Mouse (Mus musculus) hindbrain, embryonic 13.5 days (tissue): ENCODE results near the gene Stard3. TPM values are rescaled to one million over a fixed set of nuclear protein-coding genes. Genes with fewer than 3 reads are reported as not detected.

Experiments
- ATAC-seq: fragments of 200-750 bp; cut with Nextera tagmentation; 2 replicates; pipeline ENCODE4 v1.8.0; 2017; ENCODE audit warnings: moderate TSS enrichment; ENCODE audit not compliant: low FRiP score
- H3K27ac ChIP-seq: fragments of 300-500 bp; sonication (generic); 2 replicates; pipeline ENCODE4 v1.5.1; 2015; ENCODE audit warnings: inconsistent platforms, mild to moderate bottlenecking, moderate library complexity
- H3K27me3 ChIP-seq: fragments of 300-500 bp; sonication (generic); 2 replicates; pipeline ENCODE4 v1.6.1; 2015; ENCODE audit warnings: mild to moderate bottlenecking, inconsistent platforms
- H3K36me3 ChIP-seq: fragments of 300-500 bp; sonication (generic); 2 replicates; pipeline ENCODE4 v1.6.1; 2015; ENCODE audit warnings: mild to moderate bottlenecking, inconsistent platforms
- H3K4me1 ChIP-seq: fragments of 300-500 bp; sonication (generic); replicated peaks from 2 replicates; pipeline ENCODE4 v1.6.1; 2015; ENCODE audit warnings: inconsistent platforms
- H3K4me2 ChIP-seq: fragments of 300-500 bp; sonication (generic); 2 replicates; pipeline ENCODE4 v1.6.1; 2015; ENCODE audit warnings: inconsistent platforms, mild to moderate bottlenecking, moderate library complexity
- H3K4me3 ChIP-seq: fragments of 300-500 bp; sonication (generic); 2 replicates; pipeline ENCODE4 v1.5.1; 2015; ENCODE audit warnings: mild to moderate bottlenecking, inconsistent platforms
- H3K9ac ChIP-seq: fragments of 300-500 bp; sonication (generic); 2 replicates; pipeline ENCODE4 v1.6.1; 2015; ENCODE audit warnings: mild to moderate bottlenecking, inconsistent platforms
- H3K9me3 ChIP-seq: fragments of 300-500 bp; sonication (generic); 2 replicates; pipeline ENCODE4 v1.6.1; 2016; ENCODE audit warnings: inconsistent platforms
- WGBS: fragments of 180-500 bp; shearing (Covaris S2); methylation state at CpG from one replicate; pipeline ENCODE4 v1.1.7; 2015; 5-methylcytosine and 5-hydroxymethylcytosine counted together
- polyA plus RNA-seq: library from polyadenylated mRNA; unstranded; fragments of >200 nt; fragmentation: Nextera tagmentation; extraction: Ambion mirVana; gene quantifications from 2 replicates; pipeline ENCODE4 v1.2.1, GENCODE M21; 2015

Gene Stard3
- polyA plus RNA-seq, 1 experiment from 2014 or later = 44.4 TPM

DNA sequence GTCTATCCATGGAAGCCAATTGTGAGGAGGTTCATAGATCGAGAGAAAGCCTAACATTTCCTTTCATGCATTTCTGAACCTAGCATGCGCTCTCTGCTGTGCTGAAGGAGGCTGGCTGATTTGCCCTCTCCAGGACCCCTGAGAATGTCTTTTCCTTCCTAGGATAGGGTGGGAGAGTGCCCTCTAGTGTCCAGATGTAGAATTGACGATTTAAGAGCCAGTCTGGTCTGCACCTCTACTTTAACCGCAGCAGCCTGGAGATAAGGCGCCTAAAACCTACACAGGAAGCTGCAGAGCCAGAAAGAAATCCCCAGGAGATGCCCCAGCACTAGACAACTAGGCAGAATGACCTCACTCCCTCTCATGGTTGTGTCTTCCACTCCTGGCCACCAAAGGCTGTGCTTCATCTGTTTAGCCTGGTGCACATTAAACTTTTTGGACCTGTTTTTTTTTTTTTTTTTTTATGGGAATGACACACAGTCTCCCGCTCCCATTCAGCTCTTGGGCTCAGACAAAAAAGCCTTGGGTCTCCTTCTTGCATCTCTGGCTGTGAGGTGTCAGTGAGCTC lies 2.4 kb upstream of the Stard3 start:
- Histone ChIP-seq H3K9ac (no peak overlapping the region), H3K27ac (no peak overlapping the region), H3K4me3 (no peak overlapping the region), H3K9me3 (no peaks in the 10 kb centered on the region), H3K4me1 (peaks cover 30% of the 10 kb centered on the region), H3K4me2 (no peak overlapping the region), H3K36me3 (no peaks in the 10 kb centered on the region), H3K27me3 (peaks cover 46% of the 10 kb centered on the region)
- no peak for ATAC-seq
- 7% methylated on average over 6 of the region's 6 CpGs for WGBS

DNA sequence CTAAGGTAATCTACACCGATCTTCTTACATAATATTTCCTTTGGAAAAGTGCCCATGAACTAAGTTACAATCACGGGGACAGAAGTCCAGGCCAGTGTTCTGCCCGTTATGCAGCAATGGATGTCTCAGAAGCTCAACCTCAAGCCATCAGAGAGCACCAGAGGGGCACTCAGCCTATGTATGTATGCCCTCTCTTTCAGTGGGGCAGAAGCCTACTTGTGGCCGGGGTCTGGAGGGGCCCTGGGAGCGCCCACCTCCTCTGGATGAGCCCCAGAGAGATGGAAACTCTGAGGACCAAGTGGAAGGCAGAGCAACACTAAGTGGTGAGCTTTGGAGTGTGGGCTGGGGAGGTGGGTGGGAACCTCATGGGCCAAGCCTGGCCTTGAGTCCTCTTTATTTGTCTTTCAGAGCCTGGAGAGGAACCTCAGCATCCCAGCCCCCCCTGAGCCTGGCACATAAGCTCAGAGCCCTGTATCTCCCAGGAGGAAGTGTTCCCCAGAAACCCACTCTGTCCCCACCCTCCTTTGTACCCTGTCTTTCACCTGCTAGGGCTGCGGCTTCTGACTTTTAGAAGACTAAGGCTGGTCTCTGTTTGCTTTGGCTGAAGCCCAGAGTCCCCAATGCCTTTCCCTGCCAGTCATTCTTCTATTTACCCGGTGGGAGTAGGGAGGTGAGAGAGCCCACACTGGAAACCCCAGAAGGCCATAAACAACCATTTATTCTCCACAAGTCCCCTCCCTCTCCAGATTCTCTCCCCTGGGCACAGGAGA lies 1.4 kb upstream of the Stard3 start:
- WGBS = 82% methylated on average over 7 of the region's 7 CpGs
- H3K9me3 ChIP-seq = no peaks in the 10 kb centered on the region
- no peak overlapping the region for H3K4me3 ChIP-seq
- no peak overlapping the region for H3K4me2 ChIP-seq
- peak overlapping the region; percentile 90; the same call in 1 of the 2 replicates for H3K27ac ChIP-seq
- peaks cover 40% of the 10 kb centered on the region for H3K4me1 ChIP-seq
- no peak for ATAC-seq
- peaks cover 36% of the 10 kb centered on the region for H3K27me3 ChIP-seq
- H3K36me3 ChIP-seq = no peaks in the 10 kb centered on the region
- 0 out of 2 replicates have a peak overlapping the region, but pooled peaks have one; percentile 78 for H3K9ac ChIP-seq

- H3K36me3 ChIP-seq = no peaks in the 10 kb centered on the region
- peaks cover 47% of the 10 kb centered on the region for H3K4me1 ChIP-seq
- WGBS = 8% methylated on average over 13 of the region's 13 CpGs
- peak overlapping the region; percentile 65 for H3K4me3 ChIP-seq
- H3K27me3 ChIP-seq = peaks cover 29% of the 10 kb centered on the region
- H3K9me3 ChIP-seq = no peaks in the 10 kb centered on the region
- ATAC-seq = peak; percentile 9; the same call in 1 of the 2 replicates
- peak overlapping the region; percentile 88 for H3K4me2 ChIP-seq
- H3K9ac ChIP-seq = peak overlapping the region; percentile 78
- peak overlapping the region; percentile 90 for H3K27ac ChIP-seq
These were observed 590 bp upstream of the Stard3 start for GRCm38 (mm10) chr11:98357396-98358160.

DNA sequence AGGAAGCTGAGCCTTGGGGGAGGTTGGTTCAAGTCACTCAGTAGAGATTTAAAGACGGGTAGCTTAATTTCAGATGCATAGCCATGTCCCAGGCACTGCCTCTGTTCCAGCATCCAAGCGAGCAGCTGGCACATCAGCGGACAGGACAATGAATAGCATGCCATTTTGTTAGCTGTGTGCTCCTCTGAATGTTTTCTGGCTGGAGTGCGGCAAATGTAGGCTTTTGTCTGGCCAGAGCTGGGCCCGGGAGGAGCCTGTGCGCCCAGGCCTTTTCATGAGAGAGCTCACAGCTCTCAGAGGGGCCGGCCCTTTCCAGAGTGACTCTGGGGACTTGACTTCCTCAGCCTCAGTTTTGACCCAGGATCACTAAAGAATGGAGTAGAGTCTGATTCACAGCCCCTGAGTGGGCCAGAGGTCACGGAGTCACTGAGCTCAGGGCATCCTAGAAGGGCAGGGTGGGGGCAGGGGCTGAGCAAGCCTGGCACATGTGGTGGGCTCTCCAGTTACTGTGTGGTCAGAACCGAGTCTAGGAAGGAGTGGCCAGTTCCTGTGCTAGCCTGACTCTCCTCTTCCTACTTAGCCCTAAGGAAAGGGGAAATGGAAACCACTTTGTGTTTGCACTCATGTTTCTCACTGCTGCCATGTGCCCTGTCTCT lies 2.8 kb downstream of the Stard3 start:
- H3K9me3 ChIP-seq = no peaks in the 10 kb centered on the region
- H3K27me3 ChIP-seq = no peaks in the 10 kb centered on the region
- H3K36me3 ChIP-seq = no peaks in the 10 kb centered on the region; the same call in 1 of the 2 replicates
- H3K4me1 ChIP-seq = peaks cover 53% of the 10 kb centered on the region
- peak overlapping the region; percentile 28 for H3K4me2 ChIP-seq
- H3K9ac ChIP-seq = peak overlapping the region; percentile 65
- no peak for ATAC-seq
- WGBS = 20% methylated on average over 9 of the region's 9 CpGs
- H3K27ac ChIP-seq = peak overlapping the region; percentile 81
- H3K4me3 ChIP-seq = no peak overlapping the region

DNA sequence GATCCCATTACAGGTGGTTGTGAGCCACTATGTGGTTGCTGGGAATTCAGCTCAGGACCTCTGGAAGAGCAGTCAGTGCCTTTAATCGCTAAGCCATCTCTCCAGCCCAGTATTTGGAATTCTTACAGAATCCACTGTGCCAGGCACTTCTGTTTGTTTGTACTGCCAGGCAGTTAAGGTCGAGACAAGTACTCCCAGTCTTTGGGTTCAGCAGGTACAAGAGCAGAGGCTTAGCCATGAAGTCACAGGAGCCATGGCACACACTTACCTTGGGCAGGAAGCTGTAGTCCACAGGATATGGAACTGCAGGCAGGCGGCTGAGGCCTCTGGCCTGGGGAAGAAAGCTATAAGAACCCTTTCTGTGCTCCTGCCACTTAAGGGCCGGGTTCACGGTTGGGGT lies 5.6 kb downstream of the Stard3 start:
- WGBS = 91% methylated on average over 5 of the region's 5 CpGs
- Histone ChIP-seq H3K27ac (no peak overlapping the region), H3K9ac (no peak overlapping the region), H3K9me3 (no peaks in the 10 kb centered on the region), H3K4me3 (no peak overlapping the region), H3K27me3 (no peaks in the 10 kb centered on the region), H3K4me2 (no peak overlapping the region), H3K36me3 (no peaks in the 10 kb centered on the region; the same call in 1 of the 2 replicates), H3K4me1 (peaks cover 44% of the 10 kb centered on the region)
- ATAC-seq = no peak

- no peak overlapping the region for H3K4me3 ChIP-seq
- H3K27ac ChIP-seq = no peak overlapping the region
- H3K4me2 ChIP-seq = no peak overlapping the region
- no peaks in the 10 kb centered on the region; the same call in 1 of the 2 replicates for H3K36me3 ChIP-seq
- H3K9me3 ChIP-seq = no peaks in the 10 kb centered on the region
- no peaks in the 10 kb centered on the region for H3K27me3 ChIP-seq
- ATAC-seq = no peak
- H3K9ac ChIP-seq = no peak overlapping the region
- 95% methylated on average over 5 of the region's 5 CpGs for WGBS
- H3K4me1 ChIP-seq = peaks cover 38% of the 10 kb centered on the region
These were observed 6.2 kb downstream of the Stard3 start for GRCm38 (mm10) chr11:98364410-98364809.

DNA sequence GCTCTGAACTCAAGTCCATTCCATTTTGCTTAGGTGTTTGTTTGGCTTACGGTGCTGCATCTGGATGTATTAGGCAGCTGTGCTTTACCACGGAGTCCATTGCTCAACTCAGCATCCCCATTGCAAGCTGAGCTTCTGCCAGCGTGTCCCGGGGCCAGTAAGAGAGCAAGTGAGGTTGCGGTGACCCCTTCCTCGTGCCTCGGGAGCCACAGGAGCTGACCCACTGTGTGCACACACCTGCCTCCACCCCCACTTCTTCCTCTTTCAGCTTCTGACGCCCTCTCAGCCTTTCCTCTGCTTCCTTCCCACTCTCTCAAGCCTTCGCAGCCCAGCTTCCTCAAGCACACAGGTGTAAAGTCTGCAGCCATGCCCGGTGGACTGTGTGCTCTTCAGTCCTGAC lies 8.1 kb downstream of the Stard3 start:
- Histone ChIP-seq H3K9ac (no peak overlapping the region), H3K4me1 (peaks cover 32% of the 10 kb centered on the region), H3K4me3 (no peak overlapping the region), H3K4me2 (no peak overlapping the region), H3K36me3 (no peaks in the 10 kb centered on the region; the same call in 1 of the 2 replicates), H3K27me3 (no peaks in the 10 kb centered on the region), H3K9me3 (no peaks in the 10 kb centered on the region), H3K27ac (no peak overlapping the region)
- no peak for ATAC-seq
- WGBS = 84% methylated on average over 10 of the region's 10 CpGs

GRCm38 (mm10) chr11:98367171-98367862 lies 9.1 kb downstream of the Stard3 start:
- no peak for ATAC-seq
- H3K4me3 ChIP-seq = no peak overlapping the region
- H3K36me3 ChIP-seq = no peaks in the 10 kb centered on the region; the same call in 1 of the 2 replicates
- 83% methylated on average over 10 of the region's 10 CpGs for WGBS
- H3K27me3 ChIP-seq = no peaks in the 10 kb centered on the region
- H3K27ac ChIP-seq = no peak overlapping the region
- no peak overlapping the region for H3K9ac ChIP-seq
- H3K4me2 ChIP-seq = no peak overlapping the region
- peaks cover 32% of the 10 kb centered on the region for H3K4me1 ChIP-seq
- no peaks in the 10 kb centered on the region for H3K9me3 ChIP-seq

DNA sequence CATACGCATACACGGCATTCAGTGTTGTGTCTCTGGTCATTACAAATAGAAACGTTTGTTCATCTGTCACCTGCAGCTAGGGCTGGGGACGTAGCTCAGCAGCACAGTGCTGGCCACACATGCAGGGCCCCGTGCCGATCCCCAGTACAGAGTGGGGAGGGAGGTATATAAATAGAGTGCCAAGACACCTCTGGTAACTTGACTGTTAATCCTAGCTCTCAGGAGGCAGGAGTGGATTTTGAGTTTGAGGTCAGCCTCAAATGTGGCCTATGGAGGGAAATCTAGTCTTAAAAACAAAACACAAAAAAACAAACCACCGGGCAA lies 9.7 kb downstream of the Stard3 start:
- no peak for ATAC-seq

GRCm38 (mm10) chr11:98369337-98369736 lies 11.2 kb downstream of the Stard3 start:
- Histone ChIP-seq H3K4me1 (peaks cover 33% of the 10 kb centered on the region), H3K9ac (no peak overlapping the region), H3K9me3 (no peaks in the 10 kb centered on the region), H3K27me3 (no peaks in the 10 kb centered on the region), H3K4me3 (no peak overlapping the region), H3K36me3 (peaks cover 5% of the 10 kb centered on the region; the same call in 1 of the 2 replicates), H3K4me2 (no peak overlapping the region), H3K27ac (no peak overlapping the region)
- no peak for ATAC-seq
- 78% methylated on average over 6 of the region's 6 CpGs for WGBS

More for the DNA sequence above, 9.7 kb downstream of the Stard3 start:
- Histone ChIP-seq H3K27me3 (no peaks in the 10 kb centered on the region), H3K9me3 (no peaks in the 10 kb centered on the region), H3K9ac (no peak overlapping the region), H3K4me3 (no peak overlapping the region), H3K36me3 (no peaks in the 10 kb centered on the region; the same call in 1 of the 2 replicates), H3K27ac (no peak overlapping the region), H3K4me1 (peaks cover 31% of the 10 kb centered on the region), H3K4me2 (no peak overlapping the region)
- WGBS = 87% methylated on average over 7 of the region's 7 CpGs

- Histone ChIP-seq H3K4me2 (no peak overlapping the region), H3K27ac (no peak overlapping the region), H3K9ac (no peak overlapping the region), H3K27me3 (no peaks in the 10 kb centered on the region), H3K4me3 (no peak overlapping the region), H3K36me3 (peaks cover 18% of the 10 kb centered on the region), H3K4me1 (peaks cover 41% of the 10 kb centered on the region), H3K9me3 (no peaks in the 10 kb centered on the region)
- 83% methylated on average over 2 of the region's 2 CpGs for WGBS
- ATAC-seq = no peak
These were observed 12.4 kb downstream of the Stard3 start for GRCm38 (mm10) chr11:98370588-98370987.
